Mouse (Mus musculus) lung, postnatal 0 days (tissue): Measurements from ENCODE around the gene Ccdc191. TPM values are rescaled to one million over a fixed set of nuclear protein-coding genes. Genes with fewer than 3 reads are reported as not detected.

Source experiments
- ATAC-seq: fragments of 200-750 bp; cut with Nextera tagmentation; 2 replicates; pipeline ENCODE4 v1.8.0; 2017; ENCODE audit warnings: moderate library complexity
- DNase-seq: peaks from one replicate; pipeline ENCODE4 v3.0.0-alpha.2; 2016; ENCODE audit warnings: low spot score
- H3K27ac ChIP-seq: fragments of 300-500 bp; sonication (generic); 2 replicates; pipeline ENCODE4 v1.5.1; 2014; ENCODE audit warnings: antibody characterized with exemption, mild to moderate bottlenecking, low read length, mixed read lengths
- H3K27me3 ChIP-seq: fragments of 300-500 bp; sonication (generic); replicated peaks from 2 replicates; pipeline ENCODE4 v1.6.1; 2014; ENCODE audit warnings: low read length, mixed read lengths; ENCODE audit not compliant: insufficient read depth
- H3K36me3 ChIP-seq: fragments of 300-500 bp; sonication (generic); 2 replicates; pipeline ENCODE4 v1.6.1; 2014; ENCODE audit warnings: low read length, mixed read lengths; ENCODE audit not compliant: insufficient read depth
- H3K4me1 ChIP-seq: fragments of 300-500 bp; sonication (generic); 2 replicates; pipeline ENCODE4 v1.6.1; 2014; ENCODE audit warnings: antibody characterized with exemption, low read depth, low read length, mixed read lengths; ENCODE audit not compliant: insufficient read depth
- H3K4me2 ChIP-seq: fragments of 300-500 bp; sonication (generic); replicated peaks from 2 replicates; pipeline ENCODE4 v1.6.1; 2014; ENCODE audit warnings: low read depth, mild to moderate bottlenecking, low read length, moderate library complexity, mixed read lengths
- H3K4me3 ChIP-seq: fragments of 300-500 bp; sonication (generic); 2 replicates; pipeline ENCODE4 v1.5.1; 2014; ENCODE audit warnings: low read depth, low read length
- H3K9ac ChIP-seq: fragments of 300-500 bp; sonication (generic); replicated peaks from 2 replicates; pipeline ENCODE4 v1.6.1; 2014; ENCODE audit warnings: low read depth, mild to moderate bottlenecking
- H3K9me3 ChIP-seq: fragments of 300-500 bp; sonication (generic); 2 replicates; pipeline ENCODE4 v1.6.1; 2016; ENCODE audit warnings: low read length, mixed read lengths
- CTCF ChIP-seq: IDR thresholded peaks from 2 replicates; pipeline ENCODE4 v1.5.1; 2016; ENCODE audit warnings: antibody characterized with exemption, mild to moderate bottlenecking
- EP300 ChIP-seq: IDR thresholded peaks from 2 replicates; pipeline ENCODE4 v1.6.1; 2016; ENCODE audit warnings: antibody characterized with exemption, mild to moderate bottlenecking, control low read depth
- WGBS: fragments of 180-500 bp; shearing (Covaris S2); extraction: QIAGEN DNeasy Blood & Tissue Kit; methylation state at CpG from one replicate; pipeline ENCODE4 v1.1.7; 2014; 5-methylcytosine and 5-hydroxymethylcytosine counted together
- polyA plus RNA-seq: library from polyadenylated mRNA; unstranded; fragments of >200 nt; fragmentation: Nextera tagmentation; extraction: Ambion mirVana; gene quantifications from 2 replicates; pipeline ENCODE4 v1.2.1, GENCODE M21; 2015

Ccdc191 gene
- polyA plus RNA-seq, 1 experiment from 2014 or later = 11.0 TPM

GRCm38 (mm10) chr16:43958038-43958437 is 68.4 kb downstream of the Ccdc191 start:
- DNase-seq (no peak), ATAC-seq (no peak)
- no peak overlapping the region for H3K4me2 ChIP-seq
- no peaks in the 10 kb centered on the region for H3K9me3 ChIP-seq
- TF ChIP-seq EP300 = no peak
- no peak for TF ChIP-seq CTCF
- no peaks in the 10 kb centered on the region for H3K4me1 ChIP-seq
- H3K4me3 ChIP-seq = no peak overlapping the region
- H3K36me3 ChIP-seq = no peaks in the 10 kb centered on the region; the same call in 1 of the 2 replicates
- H3K27me3 ChIP-seq = no peaks in the 10 kb centered on the region
- H3K27ac ChIP-seq = no peak overlapping the region
- WGBS = 84% methylated on average over 4 of the region's 4 CpGs
- no peak overlapping the region for H3K9ac ChIP-seq

GRCm38 (mm10) chr16:43963291-43963690 is 73.7 kb downstream of the Ccdc191 start:
- H3K4me1 ChIP-seq = no peaks in the 10 kb centered on the region
- H3K36me3 ChIP-seq = no peaks in the 10 kb centered on the region; the same call in 1 of the 2 replicates
- WGBS = 91% methylated on average over 9 of the region's 9 CpGs
- H3K9ac ChIP-seq = no peak overlapping the region
- H3K27ac ChIP-seq = no peak overlapping the region
- DNase-seq (no peak), ATAC-seq (no peak)
- H3K9me3 ChIP-seq = no peaks in the 10 kb centered on the region
- TF ChIP-seq CTCF (no peak), EP300 (no peak)
- H3K27me3 ChIP-seq = no peaks in the 10 kb centered on the region
- H3K4me2 ChIP-seq = no peak overlapping the region
- no peak overlapping the region for H3K4me3 ChIP-seq

GRCm38 (mm10) chr16:43963780-43964179 is 74.2 kb downstream of the Ccdc191 start:
- H3K9me3 ChIP-seq = no peaks in the 10 kb centered on the region
- no peaks in the 10 kb centered on the region; the same call in 1 of the 2 replicates for H3K36me3 ChIP-seq
- H3K27me3 ChIP-seq = no peaks in the 10 kb centered on the region
- WGBS = 85% methylated on average over 3 of the region's 3 CpGs
- no peak overlapping the region for H3K4me3 ChIP-seq
- no peak overlapping the region for H3K27ac ChIP-seq
- H3K9ac ChIP-seq = no peak overlapping the region
- ATAC-seq = no peak
- no peak overlapping the region for H3K4me2 ChIP-seq
- no peaks in the 10 kb centered on the region for H3K4me1 ChIP-seq
- DNase-seq = no peak
- no peak for TF ChIP-seq EP300
- TF ChIP-seq CTCF = no peak

- H3K9ac ChIP-seq = no peak overlapping the region
- no peaks in the 10 kb centered on the region for H3K27me3 ChIP-seq
- H3K9me3 ChIP-seq = no peaks in the 10 kb centered on the region
- H3K36me3 ChIP-seq = no peaks in the 10 kb centered on the region
- H3K4me3 ChIP-seq = no peak overlapping the region
- no peaks in the 10 kb centered on the region for H3K4me1 ChIP-seq
- no peak for TF ChIP-seq CTCF
- TF ChIP-seq EP300 = no peak
- ATAC-seq (peak; percentile 38; the same call in 1 of the 2 replicates), DNase-seq (peak; percentile 69)
- no peak overlapping the region for H3K4me2 ChIP-seq
- 81% methylated on average over 13 of the region's 13 CpGs for WGBS
- H3K27ac ChIP-seq = no peak overlapping the region
Observed at GRCm38 (mm10) chr16:43965781-43966389, 76.3 kb downstream of the Ccdc191 start.

GRCm38 (mm10) chr16:43970426-43970825 is 80.8 kb downstream of the Ccdc191 start:
- Histone ChIP-seq H3K4me3 (no peak overlapping the region), H3K36me3 (no peaks in the 10 kb centered on the region), H3K9me3 (no peaks in the 10 kb centered on the region), H3K4me1 (no peaks in the 10 kb centered on the region), H3K9ac (no peak overlapping the region), H3K27me3 (no peaks in the 10 kb centered on the region), H3K27ac (no peak overlapping the region), H3K4me2 (no peak overlapping the region)
- no peak for ATAC-seq
- DNase-seq = no peak
- no peak for TF ChIP-seq CTCF
- TF ChIP-seq EP300 = no peak
- 79% methylated on average over 3 of the region's 3 CpGs for WGBS

- TF ChIP-seq CTCF = no peak
- no peak for TF ChIP-seq EP300
- 87% methylated on average over 11 of the region's 11 CpGs for WGBS
Observed at GRCm38 (mm10) chr16:43971189-43971588, 81.6 kb downstream of the Ccdc191 start.

More at GRCm38 (mm10) chr16:43971189-43971588, 81.6 kb downstream of the Ccdc191 start:
- Histone ChIP-seq H3K27me3 (no peaks in the 10 kb centered on the region), H3K27ac (no peak overlapping the region), H3K9ac (no peak overlapping the region), H3K9me3 (no peaks in the 10 kb centered on the region), H3K4me3 (no peak overlapping the region), H3K4me1 (no peaks in the 10 kb centered on the region), H3K4me2 (no peak overlapping the region), H3K36me3 (no peaks in the 10 kb centered on the region)
- ATAC-seq (no peak), DNase-seq (no peak)
